Mouse (Mus musculus) kidney, adult 2 months (tissue): Measurements from ENCODE around the gene Car1.

Experiments
- CTCF ChIP-seq: fragments of 200-500 bp; conservative IDR thresholded peaks from 2 replicates; pipeline ENCODE4 v1.5.1; 2011; ENCODE audit warnings: low read depth, mild to moderate bottlenecking, control low read depth, low read length, moderate library complexity, mixed read lengths; ENCODE audit not compliant: insufficient read depth, insufficient read length
- POLR2A ChIP-seq: fragments of 200-500 bp; IDR thresholded peaks from one replicate; pipeline ENCODE4 v1.6.1; 2011; ENCODE audit warnings: low read depth, low read length, control low read depth

DNA sequence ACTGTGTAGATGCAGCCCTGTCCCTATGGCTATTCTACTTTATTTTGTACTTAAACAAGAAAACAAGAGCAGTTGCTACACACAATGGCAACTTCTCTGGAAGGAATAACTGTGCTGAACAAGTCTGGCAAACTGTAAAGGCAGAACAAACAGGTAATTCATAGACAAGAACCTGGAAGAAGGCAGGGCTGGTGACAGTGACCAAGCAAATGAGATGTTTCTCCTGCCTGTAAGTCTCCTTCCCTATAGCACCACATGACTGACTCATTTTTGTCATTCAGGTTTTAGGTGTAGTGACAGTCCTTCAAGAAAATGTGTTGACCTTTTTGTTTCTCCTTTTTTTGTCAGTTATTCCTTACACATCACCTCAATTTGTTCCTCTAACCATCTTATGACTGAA, 16.1 kb downstream of the Car1 start:
- no peak for TF ChIP-seq CTCF
- TF ChIP-seq POLR2A, result no peak
